Mouse (Mus musculus) layer of hippocampus, postnatal 25 days (tissue): Measurements from ENCODE around the gene Serpinb5. TPM values are rescaled to one million over a fixed set of nuclear protein-coding genes. Genes with fewer than 3 reads are reported as not detected.
"Not testable (repeated sequence)": the region's sequence is repeated elsewhere in the genome, so short reads cannot be mapped to it uniquely, and the experiment has no call there.

Source experiments
- DNase-seq, 2 experiments: peaks; one replicate each; pipeline ENCODE4 v3.0.0; 2022; ENCODE audit warnings: mixed read lengths in 2 of 2, low spot score in 1 of 2; ENCODE audit errors: extremely low spot score in 1 of 2
- total RNA-seq, 2 experiments: library from RNA; stranded (reverse); gene quantifications; 2 replicates each; pipeline ENCODE4 v1.2.3; 2021

Gene Serpinb5
- not detected for total RNA-seq

GRCm38 (mm10) chr1:106860847-106861246 is at the start of gene Serpinb5:
TSS of gene Serpinb5 (plus strand) at chr1:106861173.
- no peak for DNase-seq

- no peak for DNase-seq
Observed at GRCm38 (mm10) chr1:106814864-106815263, 46.1 kb upstream of the Serpinb5 start.

- no peak for DNase-seq
Observed at GRCm38 (mm10) chr1:106815265-106815664, 45.7 kb upstream of the Serpinb5 start.

GRCm38 (mm10) chr1:106816766-106817165 is 44.2 kb upstream of the Serpinb5 start:
- DNase-seq: no peak

- no peak for DNase-seq
Observed at GRCm38 (mm10) chr1:106818323-106818722, 42.6 kb upstream of the Serpinb5 start.

- DNase-seq: no peak
Observed at GRCm38 (mm10) chr1:106822297-106822696, 38.7 kb upstream of the Serpinb5 start.

- no peak for DNase-seq
Observed at GRCm38 (mm10) chr1:106828784-106829183, 32.2 kb upstream of the Serpinb5 start.

- no peak for DNase-seq
Observed at GRCm38 (mm10) chr1:106865543-106865942, 4.6 kb downstream of the Serpinb5 start.

GRCm38 (mm10) chr1:106866029-106866428 is 5.1 kb downstream of the Serpinb5 start:
- DNase-seq: no peak

GRCm38 (mm10) chr1:106866768-106867167 is 5.8 kb downstream of the Serpinb5 start:
- DNase-seq: no peak

GRCm38 (mm10) chr1:106869986-106870385 is 9.0 kb downstream of the Serpinb5 start:
- no peak for DNase-seq

- no peak for DNase-seq
Observed at GRCm38 (mm10) chr1:106875193-106875886, 14.4 kb downstream of the Serpinb5 start.

GRCm38 (mm10) chr1:106876147-106876546 is 15.2 kb downstream of the Serpinb5 start:
- no peak for DNase-seq

GRCm38 (mm10) chr1:106882723-106883122 is 21.8 kb downstream of the Serpinb5 start:
- no peak for DNase-seq

- no peak for DNase-seq
Observed at GRCm38 (mm10) chr1:106883369-106883768, 22.4 kb downstream of the Serpinb5 start.

GRCm38 (mm10) chr1:106883812-106884211 is 22.8 kb downstream of the Serpinb5 start:
- DNase-seq: no peak

GRCm38 (mm10) chr1:106895142-106895541 is 34.2 kb downstream of the Serpinb5 start:
- DNase-seq: not testable (repeated sequence)

GRCm38 (mm10) chr1:106901406-106901805 is 40.4 kb downstream of the Serpinb5 start:
- peak in 1 of 2 experiments; percentile 5 for DNase-seq

- DNase-seq: no peak
Observed at GRCm38 (mm10) chr1:106931954-106932353, 71.0 kb downstream of the Serpinb5 start.
